Mouse (Mus musculus): Measurements from ENCODE around the gene Zmiz2.

DNA sequence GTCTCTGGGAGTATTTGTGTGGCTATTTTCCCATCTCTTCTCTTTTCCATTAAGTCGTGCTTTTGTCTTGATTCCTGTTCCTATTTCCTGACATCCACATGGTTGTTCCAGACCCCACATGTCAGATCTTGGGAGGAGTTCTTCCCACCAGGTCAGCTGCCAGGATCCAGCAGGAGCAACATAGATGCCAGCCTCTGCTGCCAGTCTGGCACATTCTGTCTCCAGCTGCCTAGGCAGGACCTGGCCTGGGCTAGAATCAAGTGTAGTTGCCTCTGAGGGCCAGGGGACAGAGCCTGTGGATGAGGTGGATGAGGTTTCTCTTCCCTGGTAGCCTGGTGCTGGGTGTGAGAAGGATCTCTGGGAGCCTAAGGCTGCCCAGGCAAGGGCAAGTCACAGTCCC is 5.0 kb downstream of the Zmiz2 start:
- TF ChIP-seq CTCF (IDR thresholded peaks at IDR 0.05; ENCODE audit: low read depth) (no peak), EP300 (IDR thresholded peaks at IDR 0.05; ENCODE audit: low read depth) (no peak)
